Mouse (Mus musculus) MEL (cell line): Measurements from ENCODE around the gene Iqschfp. TPM values are rescaled to one million over a fixed set of nuclear protein-coding genes. Genes with fewer than 3 reads are reported as not detected.

Source experiments
- DNase-seq: peaks from one replicate; pipeline ENCODE4 v3.0.0; 2011; ENCODE audit warnings: low read depth, low spot score
- H3K27ac ChIP-seq: 2 replicates; pipeline ENCODE4 v1.5.1; 2012; ENCODE audit warnings: low read depth, mild to moderate bottlenecking, control low read depth, low read length, moderate library complexity; ENCODE audit not compliant: control insufficient read depth
- H3K27me3 ChIP-seq, 2 experiments: fragments of 150-350 bp in 1 of 2; sonication (generic) in 1 of 2; 2 replicates each; pipeline ENCODE4 v1.6.1; 2012; ENCODE audit warnings: low read length in 2 of 2, mild to moderate bottlenecking in 2 of 2, improper control_type of control experiment in 1 of 2, moderate library complexity in 1 of 2; ENCODE audit not compliant: insufficient read depth in 2 of 2, control insufficient read depth in 1 of 2
- H3K36me3 ChIP-seq, 2 experiments: 2 replicates each; pipeline ENCODE4 v1.6.1; 2012 to 2014; ENCODE audit warnings: low read length in 2 of 2, improper control_type of control experiment in 1 of 2, inconsistent platforms in 1 of 2, mild to moderate bottlenecking in 1 of 2; ENCODE audit not compliant: insufficient read depth in 2 of 2, control insufficient read depth in 1 of 2
- H3K4me1 ChIP-seq, 2 experiments: fragments of 150-350 bp in 1 of 2; sonication (generic) in 1 of 2; 2 replicates each; pipeline ENCODE4 v1.6.1; 2012; ENCODE audit warnings: low read length in 2 of 2, improper control_type of control experiment in 1 of 2, mild to moderate bottlenecking in 1 of 2; ENCODE audit not compliant: insufficient read depth in 2 of 2, control insufficient read depth in 1 of 2
- H3K4me3 ChIP-seq, 2 experiments: fragments of 150-350 bp in 1 of 2; sonication (generic) in 1 of 2; 2 replicates each; pipeline ENCODE4 v1.5.1; 2012; ENCODE audit warnings: low read depth in 2 of 2, low read length in 2 of 2, mild to moderate bottlenecking in 2 of 2, moderate library complexity in 2 of 2, control low read depth in 1 of 2, improper control_type of control experiment in 1 of 2; ENCODE audit not compliant: control insufficient read depth in 1 of 2, insufficient read depth in 1 of 2
- H3K79me2 ChIP-seq: 2 replicates; pipeline ENCODE4 v1.6.1; 2012; ENCODE audit warnings: mild to moderate bottlenecking, low read length, moderate library complexity; ENCODE audit not compliant: control insufficient read depth, poor library complexity, insufficient read depth
- H3K9ac ChIP-seq: 2 replicates; pipeline ENCODE4 v1.6.1; 2012; ENCODE audit warnings: low read depth, mild to moderate bottlenecking, control low read depth, low read length, moderate library complexity; ENCODE audit not compliant: control insufficient read depth, poor library complexity, severe bottlenecking
- H3K9me3 ChIP-seq: fragments of 150-350 bp; sonication (generic); replicated peaks from 2 replicates; pipeline ENCODE4 v1.6.1; 2012; ENCODE audit warnings: mild to moderate bottlenecking, low read length, improper control_type of control experiment, moderate library complexity; ENCODE audit not compliant: insufficient read depth
- E2F4 ChIP-seq: IDR thresholded peaks from 2 replicates; pipeline ENCODE4 v1.6.1; 2011; ENCODE audit warnings: low read depth, low read length, improper control_type of control experiment, borderline replicate concordance
- ELF1 ChIP-seq: IDR thresholded peaks from 2 replicates; pipeline ENCODE4 v1.6.1; 2014; ENCODE audit warnings: low read depth, mild to moderate bottlenecking, inconsistent platforms, low read length, improper control_type of control experiment, moderate library complexity
- ETS1 ChIP-seq: IDR thresholded peaks from 2 replicates; pipeline ENCODE4 v1.6.1; 2012; ENCODE audit warnings: low read depth, mild to moderate bottlenecking, inconsistent platforms, low read length, improper control_type of control experiment, moderate library complexity
- GATA1 ChIP-seq: IDR thresholded peaks from 2 replicates; pipeline ENCODE4 v1.6.1; 2011; ENCODE audit warnings: low read depth, low read length, improper control_type of control experiment
- KAT2A ChIP-seq: conservative IDR thresholded peaks from 2 replicates; pipeline ENCODE4 v1.6.1; 2012; ENCODE audit warnings: low read depth, low read length, improper control_type of control experiment, inconsistent platforms
- MAX ChIP-seq: IDR thresholded peaks from 2 replicates; pipeline ENCODE4 v1.6.1; 2011; ENCODE audit warnings: low read length, improper control_type of control experiment
- MAZ ChIP-seq: IDR thresholded peaks from 2 replicates; pipeline ENCODE4 v1.6.1; 2012; ENCODE audit warnings: low read depth, mild to moderate bottlenecking, inconsistent platforms, low read length, improper control_type of control experiment
- MXI1 ChIP-seq: IDR thresholded peaks from 2 replicates; pipeline ENCODE4 v1.6.1; 2011; ENCODE audit warnings: mild to moderate bottlenecking, low read depth, low read length, improper control_type of control experiment
- MYB ChIP-seq: IDR thresholded peaks from 2 replicates; pipeline ENCODE4 v1.6.1; 2011; ENCODE audit warnings: mild to moderate bottlenecking, low read depth, low read length, improper control_type of control experiment
- NRF1 ChIP-seq: IDR thresholded peaks from 2 replicates; pipeline ENCODE4 v1.6.1; 2014; ENCODE audit warnings: low read depth, mild to moderate bottlenecking, inconsistent platforms, low read length, improper control_type of control experiment, moderate library complexity; ENCODE audit not compliant: poor library complexity, insufficient read depth, severe bottlenecking
- POLR2A ChIP-seq, 2 experiments: IDR thresholded peaks; 2 replicates each; pipeline ENCODE4 v1.6.1; 2011 to 2012; ENCODE audit warnings: low read length in 2 of 2, mild to moderate bottlenecking in 2 of 2, control low read depth in 1 of 2, improper control_type of control experiment in 1 of 2, low read depth in 1 of 2, moderate library complexity in 1 of 2; ENCODE audit not compliant: control insufficient read depth in 1 of 2, insufficient read depth in 1 of 2, poor library complexity in 1 of 2
- POLR2AphosphoS2 ChIP-seq: IDR thresholded peaks from 2 replicates; pipeline ENCODE4 v1.6.1; 2011; ENCODE audit warnings: low read length, improper control_type of control experiment
- SIN3A ChIP-seq: IDR thresholded peaks from 2 replicates; pipeline ENCODE4 v1.6.1; 2012; ENCODE audit warnings: low read length, improper control_type of control experiment, inconsistent platforms
- SMC3 ChIP-seq: IDR thresholded peaks from 2 replicates; pipeline ENCODE4 v1.6.1; 2011; ENCODE audit warnings: low read depth, low read length, improper control_type of control experiment
- TAL1 ChIP-seq: IDR thresholded peaks from 2 replicates; pipeline ENCODE4 v1.6.1; 2012; ENCODE audit warnings: mild to moderate bottlenecking, inconsistent platforms, low read length, moderate library complexity, mixed read lengths
- TCF12 ChIP-seq: IDR thresholded peaks from 2 replicates; pipeline ENCODE4 v1.6.1; 2014; ENCODE audit warnings: low read depth, mild to moderate bottlenecking, inconsistent platforms, low read length, improper control_type of control experiment, moderate library complexity
- UBTF ChIP-seq: IDR thresholded peaks from 2 replicates; pipeline ENCODE4 v1.6.1; 2012; ENCODE audit warnings: low read depth, mild to moderate bottlenecking, inconsistent platforms, low read length, improper control_type of control experiment, moderate library complexity, borderline replicate concordance; ENCODE audit not compliant: insufficient read depth
- USF1 ChIP-seq: IDR thresholded peaks from 2 replicates; pipeline ENCODE4 v1.6.1; 2014; ENCODE audit warnings: low read depth, mild to moderate bottlenecking, inconsistent platforms, low read length, improper control_type of control experiment, moderate library complexity
- USF2 ChIP-seq, 2 experiments: IDR thresholded peaks; 2 replicates each; pipeline ENCODE4 v1.6.1; 2011 to 2012; ENCODE audit warnings: improper control_type of control experiment in 2 of 2, low read length in 2 of 2, borderline replicate concordance in 1 of 2, inconsistent platforms in 1 of 2, low read depth in 1 of 2, mild to moderate bottlenecking in 1 of 2; ENCODE audit not compliant: insufficient read depth in 1 of 2
- polyA plus RNA-seq, 2 experiments: library from polyadenylated mRNA; stranded (reverse) in 1 of 2; unstranded in 1 of 2; fragments of >175 nt in 1 of 2; fragments of >200 nt in 1 of 2; gene quantifications; 2 replicates each; pipeline versions ENCODE4 v1.2.1 to v1.2.4; 2012; ENCODE audit warnings: low replicate concordance in 2 of 2, low read depth in 1 of 2; ENCODE audit not compliant: insufficient read length in 2 of 2, insufficient read depth in 1 of 2, missing spikeins in 1 of 2
- total RNA-seq: library from RNA; depleted of rRNA; stranded (reverse); fragments of 300-350 nt; gene quantifications from 2 replicates; pipeline ENCODE4 v1.2.3, GENCODE M21; 2012

Gene Iqschfp
- total and polyA plus RNA-seq, 3 experiments = not detected

GRCm38 (mm10) chr3:68332515-68332914 is 440.5 kb downstream of the Iqschfp start:
- no peak overlapping the region for H3K27ac ChIP-seq
- H3K4me1 ChIP-seq = no peaks in the 10 kb centered on the region
- no peaks in the 10 kb centered on the region for H3K36me3 ChIP-seq
- H3K79me2 ChIP-seq = no peaks in the 10 kb centered on the region
- DNase-seq = no peak
- TF ChIP-seq ETS1 = no peak
- no peak for TF ChIP-seq TAL1
- TF ChIP-seq MXI1 = no peak
- no peak for TF ChIP-seq TCF12
- TF ChIP-seq MAX = no peak
- TF ChIP-seq USF2 (IDR thresholded peaks at IDR 0.05; ENCODE audit: borderline replicate concordance in 1 of 2, insufficient read depth in 1 of 2, low read depth in 1 of 2, low read length in 2 of 2) = no peak
- no peak for TF ChIP-seq USF1
- no peak for TF ChIP-seq SIN3A
- no peak for TF ChIP-seq GATA1
- TF ChIP-seq E2F4 = no peak
- TF ChIP-seq KAT2A = no peak
- H3K9ac ChIP-seq = no peak overlapping the region
- no peaks in the 10 kb centered on the region for H3K27me3 ChIP-seq
- H3K4me3 ChIP-seq = no peak overlapping the region
- no peaks in the 10 kb centered on the region for H3K9me3 ChIP-seq

GRCm38 (mm10) chr3:68335501-68335900 is 443.5 kb downstream of the Iqschfp start:
- DNase-seq = no peak
- TF ChIP-seq E2F4 = no peak
- TF ChIP-seq SMC3 = no peak
- TF ChIP-seq POLR2AphosphoS2 = no peak
- no peak for TF ChIP-seq NRF1
- TF ChIP-seq POLR2A (IDR thresholded peaks at IDR 0.05; ENCODE audit: control insufficient read depth in 1 of 2, insufficient read depth in 1 of 2, low read depth in 1 of 2, low read length in 2 of 2, poor library complexity in 1 of 2) = no peak
- no peak for TF ChIP-seq UBTF
- no peak for TF ChIP-seq MAZ
- no peak for TF ChIP-seq MYB
- no peak for TF ChIP-seq SIN3A
- TF ChIP-seq ELF1 = no peak
- TF ChIP-seq ETS1 = no peak
- Histone ChIP-seq H3K79me2 (no peaks in the 10 kb centered on the region), H3K4me3 (no peak overlapping the region), H3K4me1 (no peaks in the 10 kb centered on the region), H3K27me3 (no peaks in the 10 kb centered on the region), H3K9ac (no peak overlapping the region), H3K27ac (no peak overlapping the region), H3K36me3 (no peaks in the 10 kb centered on the region), H3K9me3 (no peaks in the 10 kb centered on the region)
